ENCODE assay signal across 28 mouse cellular contexts in the genomic region with DNA sequence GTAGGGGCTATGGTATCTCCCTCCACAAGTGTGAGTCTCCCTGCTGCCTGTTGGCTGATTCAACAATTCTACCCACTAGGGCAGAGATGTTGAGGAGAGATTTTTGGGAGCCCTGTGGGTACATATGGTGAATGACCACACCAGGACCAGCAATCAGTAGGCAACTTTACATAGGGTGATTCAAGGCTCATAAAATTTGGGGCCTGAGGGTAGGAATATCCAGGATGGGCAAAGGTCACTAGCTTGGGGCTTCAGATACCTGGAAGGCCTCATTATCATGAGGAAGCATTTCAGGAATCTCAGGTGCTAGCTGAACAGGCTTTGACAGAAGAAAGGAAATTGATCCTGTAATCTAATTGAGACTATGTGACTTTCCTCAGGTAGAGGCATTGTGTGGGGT.
"Had no signal": no experiment of that assay in that cellular context is flagged by ENCODE, and none has a peak within 500 bp of the region (broad histone marks: within the 10 kb centered on the region; RNA-seq: fewer than 3 reads in every experiment).

No protein-coding gene starts in this region.

- H3K36me3 ChIP-seq: embryonic facial prominence, embryonic 10.5 days; embryonic facial prominence, embryonic 12.5 days; embryonic facial prominence, embryonic 13.5 days; embryonic facial prominence, embryonic 15.5 days; forebrain, embryonic 10.5 days; forebrain, embryonic 12.5 days; forebrain, embryonic 15.5 days had no signal

- H3K27ac ChIP-seq: embryonic facial prominence, embryonic 10.5 days; embryonic facial prominence, embryonic 12.5 days; embryonic facial prominence, embryonic 13.5 days; embryonic facial prominence, embryonic 15.5 days; forebrain, embryonic 10.5 days; forebrain, embryonic 12.5 days; forebrain, embryonic 13.5 days; forebrain, embryonic 15.5 days; gastrocnemius, adult 2 months; heart, adult 2 months had no signal

- H3K4me2 ChIP-seq: embryonic facial prominence, embryonic 12.5 days; embryonic facial prominence, embryonic 13.5 days; embryonic facial prominence, embryonic 15.5 days; forebrain, embryonic 12.5 days; forebrain, embryonic 13.5 days; forebrain, embryonic 15.5 days had no signal

- DNase-seq: cerebellum, adult 2 months; cerebellum, adult 8-10 months; cerebellum, adult 9-10 months; cerebellum, adult 9-11 months; cerebellum, postnatal 10 days; cerebellum, postnatal 14 days; cerebellum, postnatal 25 days; cerebellum, postnatal 36 days; embryo, embryonic 11 days; forebrain, postnatal 0 days; gastrocnemius, adult 2 months; gastrocnemius, postnatal 10 days; gastrocnemius, postnatal 14 days; gastrocnemius, postnatal 25 days; gastrocnemius, postnatal 36 days; heart, adult 18-20 months; heart, adult 2 months had no signal

- H3K4me1 ChIP-seq: embryonic facial prominence, embryonic 10.5 days; embryonic facial prominence, embryonic 12.5 days; forebrain, embryonic 10.5 days; forebrain, embryonic 12.5 days; forebrain, embryonic 15.5 days had no signal

- H3K9me3 ChIP-seq: embryonic facial prominence, embryonic 10.5 days; embryonic facial prominence, embryonic 12.5 days; embryonic facial prominence, embryonic 13.5 days; embryonic facial prominence, embryonic 15.5 days; forebrain, embryonic 10.5 days; forebrain, embryonic 12.5 days; forebrain, embryonic 13.5 days; forebrain, embryonic 15.5 days had no signal

- ATAC-seq: forebrain, embryonic 13.5 days; forebrain, embryonic 14.5 days; forebrain, embryonic 15.5 days; forebrain, embryonic 16.5 days; forebrain, postnatal 0 days had no signal

- H3K27me3 ChIP-seq: embryonic facial prominence, embryonic 12.5 days; embryonic facial prominence, embryonic 13.5 days; embryonic facial prominence, embryonic 15.5 days; forebrain, embryonic 12.5 days; forebrain, embryonic 13.5 days; forebrain, embryonic 15.5 days had no signal

- H3K4me3 ChIP-seq: embryonic facial prominence, embryonic 10.5 days; embryonic facial prominence, embryonic 12.5 days; embryonic facial prominence, embryonic 13.5 days; embryonic facial prominence, embryonic 15.5 days; erythroblast, embryonic 14.5 days; forebrain, embryonic 10.5 days; forebrain, embryonic 12.5 days; forebrain, embryonic 13.5 days; forebrain, embryonic 15.5 days; gastrocnemius, adult 2 months; heart, adult 2 months had no signal

- H3K9ac ChIP-seq: embryonic facial prominence, embryonic 12.5 days; embryonic facial prominence, embryonic 13.5 days; embryonic facial prominence, embryonic 15.5 days; forebrain, embryonic 12.5 days; forebrain, embryonic 13.5 days; forebrain, embryonic 15.5 days; forebrain, postnatal 0 days had no signal
